Mouse (Mus musculus) neural tube, embryonic 14.5 days (tissue): ENCODE data around the gene 1700066M21Rik. TPM values are rescaled to one million over a fixed set of nuclear protein-coding genes. Genes with fewer than 3 reads are reported as not detected.

Experiments
- ATAC-seq: fragments of 200-750 bp; cut with Nextera tagmentation; 2 replicates; pipeline ENCODE4 v1.8.0; 2017; ENCODE audit warnings: low read depth, mild to moderate bottlenecking, moderate TSS enrichment, moderate library complexity
- H3K27ac ChIP-seq: fragments of 300-500 bp; sonication (generic); 2 replicates; pipeline ENCODE4 v1.5.1; 2014; ENCODE audit warnings: low read depth, mild to moderate bottlenecking, control low read depth, low read length, moderate library complexity, mixed read lengths
- H3K27me3 ChIP-seq: fragments of 300-500 bp; sonication (generic); 2 replicates; pipeline ENCODE4 v1.6.1; 2014; ENCODE audit warnings: low read length; ENCODE audit not compliant: control insufficient read depth, insufficient read depth
- H3K36me3 ChIP-seq: fragments of 300-500 bp; sonication (generic); 2 replicates; pipeline ENCODE4 v1.6.1; 2014; ENCODE audit warnings: low read length, mixed read lengths; ENCODE audit not compliant: control insufficient read depth, insufficient read depth
- H3K4me1 ChIP-seq: fragments of 300-500 bp; sonication (generic); 2 replicates; pipeline ENCODE4 v1.6.1; 2014; ENCODE audit warnings: low read length; ENCODE audit not compliant: control insufficient read depth, insufficient read depth
- H3K4me2 ChIP-seq: fragments of 300-500 bp; sonication (generic); 2 replicates; pipeline ENCODE4 v1.6.1; 2014; ENCODE audit warnings: mild to moderate bottlenecking, low read depth, low read length, control low read depth
- H3K4me3 ChIP-seq: fragments of 300-500 bp; sonication (generic); 2 replicates; pipeline ENCODE4 v1.5.1; 2014; ENCODE audit warnings: low read depth, low read length, control low read depth, mixed read lengths
- H3K9ac ChIP-seq: fragments of 300-500 bp; sonication (generic); replicated peaks from 2 replicates; pipeline ENCODE4 v1.6.1; 2014; ENCODE audit warnings: low read depth, mild to moderate bottlenecking, control low read depth, low read length, mixed read lengths
- H3K9me3 ChIP-seq: fragments of 300-500 bp; sonication (generic); 2 replicates; pipeline ENCODE4 v1.6.1; 2016; ENCODE audit warnings: low read length; ENCODE audit not compliant: control insufficient read depth
- WGBS: fragments of 180-500 bp; shearing (Covaris S2); extraction: QIAGEN DNeasy Blood & Tissue Kit; methylation state at CpG from one replicate; pipeline ENCODE4 v1.1.7; 2014; 5-methylcytosine and 5-hydroxymethylcytosine counted together
- polyA plus RNA-seq: library from polyadenylated mRNA; unstranded; fragments of >200 nt; fragmentation: Nextera tagmentation; extraction: Ambion mirVana; gene quantifications from 2 replicates; pipeline ENCODE4 v1.2.1, GENCODE M21; 2014

1700066M21Rik gene
- polyA plus RNA-seq, 1 experiment from 2014 or later = 26.3 TPM

DNA sequence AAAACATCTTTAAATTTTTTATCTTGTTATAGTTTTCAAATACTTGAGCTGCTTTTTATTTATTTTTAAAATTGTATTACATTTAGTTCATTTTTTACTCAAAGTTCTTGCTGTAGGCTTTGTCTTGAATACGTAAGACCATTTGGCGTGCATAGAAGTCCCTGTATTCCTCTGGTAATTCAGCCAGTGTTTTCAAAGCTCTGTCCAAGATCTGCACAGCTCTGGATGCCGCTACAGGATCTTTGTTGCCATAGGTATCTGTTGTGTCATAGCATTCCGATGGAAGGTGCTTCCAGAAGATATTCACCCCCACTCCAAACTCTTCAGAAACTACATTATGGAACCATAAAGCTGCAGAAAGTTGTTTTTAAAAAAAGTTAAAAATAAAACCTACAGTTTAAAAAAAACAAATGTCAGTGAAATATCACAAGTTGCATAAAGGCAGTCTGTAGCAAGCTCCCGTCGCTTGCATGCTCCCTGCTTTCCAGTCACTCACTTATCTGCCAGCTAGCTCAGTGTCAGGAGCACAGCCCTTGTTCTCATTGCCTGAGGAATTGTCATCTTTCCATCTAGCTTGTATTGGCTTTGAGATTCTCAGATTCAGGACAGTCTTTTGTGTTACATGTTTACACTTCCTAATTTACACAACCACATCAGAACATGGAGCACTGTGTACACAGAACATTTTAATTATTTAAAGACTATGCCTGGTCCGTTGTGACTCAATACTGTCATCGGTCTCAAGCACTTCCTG is 11.2 kb downstream of the 1700066M21Rik start:
- Histone ChIP-seq H3K27ac (peak overlapping the region; percentile 55), H3K9ac (no peak overlapping the region), H3K36me3 (0 out of 2 replicates have a peak, but pooled peaks cover 3% of the 10 kb centered on the region), H3K4me2 (no peak overlapping the region), H3K9me3 (no peaks in the 10 kb centered on the region), H3K4me3 (no peak overlapping the region), H3K27me3 (no peaks in the 10 kb centered on the region), H3K4me1 (no peaks in the 10 kb centered on the region)
- ATAC-seq = peak; percentile 47; the same call in 1 of the 2 replicates
- 82% methylated on average over 8 of the region's 8 CpGs for WGBS

DNA sequence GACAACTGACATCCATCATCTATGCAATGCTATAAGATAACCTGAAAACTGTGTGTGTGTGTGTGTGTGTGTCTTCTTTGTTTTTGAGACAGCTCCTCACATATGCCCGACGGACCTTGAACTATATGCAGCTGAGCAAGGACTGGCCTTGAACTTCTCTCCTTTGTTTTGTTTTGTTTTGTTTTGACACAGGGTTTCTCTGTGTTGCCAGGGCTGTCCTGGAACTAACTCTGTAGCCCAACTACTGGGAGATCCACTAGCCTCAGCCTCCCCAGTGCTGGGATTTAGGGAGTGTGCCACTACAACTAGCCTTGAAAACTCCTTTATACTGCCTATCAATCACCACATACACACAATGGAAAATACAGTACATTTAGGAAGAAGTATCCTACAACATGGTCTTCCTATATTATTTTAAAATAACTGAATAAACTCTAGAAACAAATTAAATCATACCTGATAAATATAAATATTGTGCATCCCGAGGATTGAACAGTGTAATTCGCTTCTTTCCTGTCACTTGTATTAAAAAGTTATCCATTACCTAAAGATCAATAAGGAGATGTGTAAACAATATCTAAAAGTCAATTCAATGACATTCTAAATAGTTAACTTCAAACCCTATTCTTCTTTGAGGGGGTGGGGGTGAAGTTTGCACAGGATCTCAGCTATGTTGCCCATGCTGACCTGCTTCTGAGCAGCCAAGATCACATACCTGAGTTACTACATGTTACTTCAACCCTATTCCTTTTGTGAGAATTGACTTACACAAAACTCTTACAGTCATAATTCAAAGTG is 13.8 kb downstream of the 1700066M21Rik start:
- Histone ChIP-seq H3K9ac (no peak overlapping the region), H3K4me2 (no peak overlapping the region), H3K4me1 (no peaks in the 10 kb centered on the region), H3K27ac (no peak overlapping the region), H3K27me3 (no peaks in the 10 kb centered on the region), H3K9me3 (no peaks in the 10 kb centered on the region), H3K4me3 (no peak overlapping the region), H3K36me3 (peaks cover 5% of the 10 kb centered on the region; the same call in 1 of the 2 replicates)
- ATAC-seq = no peak
- 96% methylated on average over 4 of the region's 4 CpGs for WGBS

DNA sequence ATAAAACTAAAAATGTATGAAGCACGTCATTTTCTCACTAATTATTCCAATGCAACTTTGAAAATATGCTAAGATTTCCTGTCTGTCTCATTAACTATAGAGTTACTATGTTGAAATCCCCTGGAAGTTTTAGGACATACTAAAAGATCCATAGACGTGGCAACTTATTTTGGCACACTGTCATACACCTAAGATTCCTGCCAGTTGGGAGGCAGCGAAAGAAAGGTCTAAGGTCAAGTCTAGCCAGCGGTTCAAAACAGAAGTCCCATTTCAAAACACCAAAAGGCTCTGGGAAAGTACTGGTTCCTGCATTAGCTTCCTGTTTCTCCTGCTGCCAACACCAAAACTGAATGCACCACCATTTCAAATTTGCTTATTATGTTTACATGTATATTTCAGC is 15.0 kb downstream of the 1700066M21Rik start:
- no peaks in the 10 kb centered on the region for H3K4me1 ChIP-seq
- ATAC-seq = no peak
- H3K27ac ChIP-seq = no peak overlapping the region
- no peak overlapping the region for H3K9ac ChIP-seq
- H3K36me3 ChIP-seq = peaks cover 5% of the 10 kb centered on the region; the same call in 1 of the 2 replicates
- no peak overlapping the region for H3K4me2 ChIP-seq
- 85% methylated on average over 4 of the region's 4 CpGs for WGBS
- H3K4me3 ChIP-seq = no peak overlapping the region
- H3K27me3 ChIP-seq = no peaks in the 10 kb centered on the region
- no peaks in the 10 kb centered on the region for H3K9me3 ChIP-seq

DNA sequence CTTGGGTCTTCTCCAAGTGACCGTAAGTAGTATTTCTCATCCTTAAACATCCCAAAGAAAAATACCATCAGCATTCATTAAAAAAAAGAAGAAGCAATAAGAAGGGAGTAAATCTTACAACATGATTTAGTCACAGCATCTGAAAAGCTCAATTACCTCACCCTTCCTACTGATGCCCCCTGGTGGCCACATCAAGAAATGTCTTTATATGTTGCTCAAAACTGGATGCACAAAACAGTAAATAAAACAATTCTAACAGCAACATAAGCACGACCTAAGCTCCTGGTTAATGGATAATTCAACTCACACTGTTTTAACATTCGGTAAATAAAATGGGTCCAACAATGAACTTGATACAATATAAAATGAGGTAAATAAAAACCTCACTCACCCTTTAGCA is 16.6 kb downstream of the 1700066M21Rik start:
- no peaks in the 10 kb centered on the region for H3K4me1 ChIP-seq
- no peak overlapping the region for H3K4me3 ChIP-seq
- no peak overlapping the region for H3K4me2 ChIP-seq
- H3K36me3 ChIP-seq = peaks cover 5% of the 10 kb centered on the region; the same call in 1 of the 2 replicates
- no peak overlapping the region for H3K9ac ChIP-seq
- no peaks in the 10 kb centered on the region for H3K9me3 ChIP-seq
- ATAC-seq = 0 out of 2 replicates have a peak, but pooled peaks have one; percentile 4
- no peak overlapping the region for H3K27ac ChIP-seq
- no peaks in the 10 kb centered on the region for H3K27me3 ChIP-seq
- 73% methylated on average over 3 of the region's 3 CpGs for WGBS

DNA sequence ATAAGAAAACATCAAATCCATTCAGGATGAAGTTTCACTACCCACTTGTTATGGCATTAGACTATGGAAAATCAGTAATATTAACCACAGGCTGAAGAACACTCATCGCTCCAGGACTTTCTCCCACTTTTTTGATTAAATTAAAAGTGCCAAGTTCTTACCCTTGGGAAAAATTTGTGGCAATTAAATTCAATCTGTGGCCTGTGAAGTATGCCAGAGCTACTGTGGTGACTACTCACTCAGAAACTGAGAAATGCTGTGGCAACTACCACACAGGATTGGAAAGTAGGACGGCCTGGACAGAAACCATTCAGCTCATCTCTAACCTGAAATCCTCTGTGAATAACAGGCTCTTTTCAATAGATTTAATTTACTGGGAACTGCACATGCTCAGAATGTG is 22.9 kb downstream of the 1700066M21Rik start:
- Histone ChIP-seq H3K36me3 (peaks cover 7% of the 10 kb centered on the region; the same call in 1 of the 2 replicates), H3K27me3 (no peaks in the 10 kb centered on the region), H3K27ac (no peak overlapping the region), H3K4me3 (no peak overlapping the region), H3K4me2 (no peak overlapping the region), H3K9me3 (no peaks in the 10 kb centered on the region), H3K9ac (no peak overlapping the region), H3K4me1 (no peaks in the 10 kb centered on the region)
- ATAC-seq = no peak
- 92% methylated on average over 2 of the region's 2 CpGs for WGBS

DNA sequence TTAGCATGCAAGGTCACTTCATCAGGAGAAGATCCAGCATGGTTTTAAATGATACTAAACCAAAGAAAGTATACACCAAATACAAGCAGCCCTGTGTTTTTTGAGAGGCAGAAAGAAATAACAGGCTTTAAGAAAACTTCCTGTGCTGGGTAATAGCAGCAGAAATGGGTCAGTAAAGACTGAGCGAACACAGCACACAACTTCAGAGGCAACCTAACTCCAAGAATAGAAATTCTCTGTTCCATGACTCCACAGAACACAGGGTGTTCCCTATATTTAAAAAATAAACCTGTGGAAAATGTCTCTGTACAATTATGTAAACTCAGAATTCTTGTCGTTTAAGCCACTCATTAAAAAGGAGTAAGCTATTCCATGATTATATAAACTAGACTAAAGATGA is 23.5 kb downstream of the 1700066M21Rik start:
- Histone ChIP-seq H3K27me3 (no peaks in the 10 kb centered on the region), H3K9ac (no peak overlapping the region), H3K4me3 (no peak overlapping the region), H3K4me1 (no peaks in the 10 kb centered on the region; the same call in 1 of the 2 replicates), H3K36me3 (0 out of 2 replicates have a peak, but pooled peaks cover 5% of the 10 kb centered on the region), H3K9me3 (no peaks in the 10 kb centered on the region), H3K27ac (no peak overlapping the region), H3K4me2 (no peak overlapping the region)
- no peak for ATAC-seq
- 92% methylated on average over 2 of the region's 2 CpGs for WGBS

DNA sequence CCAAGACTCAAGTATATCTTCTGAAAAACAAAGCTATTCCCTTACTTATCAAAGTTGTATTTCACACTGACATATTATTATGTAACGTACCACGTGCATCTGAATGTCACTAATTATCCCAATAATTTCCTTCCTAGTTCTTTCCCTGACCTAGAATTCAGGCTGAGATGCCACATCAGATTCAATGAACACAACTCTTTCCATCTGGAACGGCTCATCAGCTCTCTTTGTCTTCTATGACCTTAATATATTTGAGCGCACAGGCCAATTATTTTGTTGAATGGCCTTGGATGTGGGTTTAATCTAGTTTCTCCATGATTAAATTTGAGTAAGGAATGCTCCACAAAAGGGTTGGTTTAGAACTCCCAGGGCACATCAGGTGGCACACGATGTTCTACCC is 24.7 kb downstream of the 1700066M21Rik start:
- 0 out of 2 replicates have a peak, but pooled peaks cover 5% of the 10 kb centered on the region for H3K36me3 ChIP-seq
- H3K9me3 ChIP-seq = no peaks in the 10 kb centered on the region
- H3K4me2 ChIP-seq = no peak overlapping the region
- no peak overlapping the region for H3K9ac ChIP-seq
- ATAC-seq = no peak
- no peak overlapping the region for H3K27ac ChIP-seq
- no peak overlapping the region for H3K4me3 ChIP-seq
- H3K4me1 ChIP-seq = no peaks in the 10 kb centered on the region; the same call in 1 of the 2 replicates
- WGBS = 88% methylated on average over 5 of the region's 5 CpGs
- no peaks in the 10 kb centered on the region for H3K27me3 ChIP-seq

DNA sequence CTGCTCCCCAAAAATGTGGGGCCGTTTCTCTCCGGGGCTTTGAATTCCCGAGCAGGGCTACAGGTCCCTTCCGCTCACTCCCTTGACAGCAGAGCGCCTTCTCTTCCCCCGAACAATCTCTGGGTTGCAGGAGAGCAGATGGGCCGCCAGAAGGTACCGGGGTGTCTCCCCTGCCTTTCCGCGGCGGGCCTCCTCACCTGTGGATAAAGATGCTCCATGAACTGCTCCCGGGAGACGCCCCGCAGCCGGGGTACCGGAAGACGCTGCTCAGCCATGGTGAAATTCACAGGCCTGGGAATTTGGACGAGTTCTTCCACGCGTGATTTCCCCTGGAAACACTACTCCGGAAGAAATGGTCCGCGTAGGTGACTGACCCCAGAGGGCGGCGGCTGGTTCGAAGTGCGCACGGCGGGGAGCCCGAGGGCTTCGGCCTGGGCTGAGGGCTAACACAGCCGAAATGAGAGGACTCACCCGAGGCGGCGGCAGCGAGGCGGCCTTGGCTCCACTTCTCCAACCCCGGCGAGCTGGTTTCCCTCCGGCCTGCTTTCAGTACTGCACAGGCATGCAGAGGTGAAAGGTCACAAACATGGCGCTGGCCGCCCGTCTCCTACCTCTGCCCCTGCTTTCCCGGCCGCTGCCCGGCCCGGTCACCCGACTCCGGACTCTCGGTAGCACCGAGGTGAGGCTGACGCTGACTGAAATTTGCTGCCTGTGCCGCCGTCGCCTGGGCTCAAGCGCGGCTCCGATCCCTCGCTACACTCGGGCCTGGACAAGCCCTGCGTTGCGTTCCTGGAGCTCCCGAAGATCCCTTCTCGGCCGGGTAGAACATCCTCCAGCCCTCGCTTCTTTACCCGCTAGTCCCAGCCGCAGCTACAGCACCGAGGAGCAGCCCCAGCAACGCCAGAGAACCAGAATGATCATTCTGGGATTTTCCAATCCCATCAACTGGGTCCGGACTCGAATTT is 29.0 kb downstream of the 1700066M21Rik start, which contains the start of the genes Maip1 and Tyw5:
Gene Maip1, plus strand, starts transcription at position 142 of the 965 bp plus-strand sequence.
Gene Tyw5, minus strand, starts transcription at position 915 of the 965 bp plus-strand sequence.
- H3K9ac ChIP-seq = peak within 1 kb of the TSS; percentile 65
- peaks cover 17% of the 10 kb centered on the region; the same call in 1 of the 2 replicates for H3K4me1 ChIP-seq
- H3K4me2 ChIP-seq = peak within 1 kb of the TSS; percentile 92
- peak within 1 kb of the TSS; percentile 83 for H3K27ac ChIP-seq
- peak; percentile 95 for ATAC-seq
- no peaks in the 10 kb centered on the region for H3K9me3 ChIP-seq
- peak within 1 kb of the TSS; percentile 54 for H3K4me3 ChIP-seq
- H3K36me3 ChIP-seq = no peaks in the 10 kb centered on the region
- H3K27me3 ChIP-seq = no peaks in the 10 kb centered on the region
- under 1% methylated on average over 72 of the region's 72 CpGs for WGBS
